Mouse (Mus musculus): ENCODE data around the gene Padi1. TPM values are rescaled to one million over a fixed set of nuclear protein-coding genes. Genes with fewer than 3 reads are reported as not detected.

Gene Padi1
- polyA plus RNA-seq, 1 experiment from 2014 or later, result 0.11 TPM

GRCm38 (mm10) chr4:140765936-140766335 is 79.6 kb downstream of the Padi1 start:
- DNase-seq (ENCODE audit: low spot score), result no peak
- no peak for ATAC-seq (replicated peaks; ENCODE audit: low FRiP score)
- H3K9ac ChIP-seq (ENCODE audit: low read depth, low read length), result no peak overlapping the region
- H3K27ac ChIP-seq (ENCODE audit: low read depth, low read length), result no peak overlapping the region
- H3K27me3 ChIP-seq (replicated peaks; ENCODE audit: control insufficient read depth, insufficient read depth, low read length), result no peaks in the 10 kb centered on the region
- no peak overlapping the region for H3K4me2 ChIP-seq
- H3K36me3 ChIP-seq (ENCODE audit: control insufficient read depth, insufficient read depth, low read length), result no peaks in the 10 kb centered on the region
- WGBS, result 46% methylated on average over 3 of the region's 3 CpGs
- H3K4me1 ChIP-seq (replicated peaks; ENCODE audit: control insufficient read depth, insufficient read depth, low read length), result peaks cover 6% of the 10 kb centered on the region
- H3K9me3 ChIP-seq (ENCODE audit: control insufficient read depth, low read length), result no peaks in the 10 kb centered on the region
- no peak overlapping the region for H3K4me3 ChIP-seq (ENCODE audit: low read depth, low read length)

GRCm38 (mm10) chr4:140763158-140763557 is 82.4 kb downstream of the Padi1 start:
- ATAC-seq (replicated peaks; ENCODE audit: low FRiP score), result no peak; the same call in 1 of the 2 replicates
- no peaks in the 10 kb centered on the region for H3K36me3 ChIP-seq (ENCODE audit: control insufficient read depth, insufficient read depth, low read length)

More at GRCm38 (mm10) chr4:140763158-140763557, 82.4 kb downstream of the Padi1 start:
- H3K27me3 ChIP-seq (replicated peaks; ENCODE audit: control insufficient read depth, insufficient read depth, low read length), result no peaks in the 10 kb centered on the region
- no peak overlapping the region for H3K27ac ChIP-seq (ENCODE audit: low read depth, low read length)
- H3K4me1 ChIP-seq (replicated peaks; ENCODE audit: control insufficient read depth, insufficient read depth, low read length), result no peaks in the 10 kb centered on the region; the same call in 1 of the 2 replicates
- DNase-seq (ENCODE audit: low spot score), result peak; percentile 67
- no peak overlapping the region for H3K9ac ChIP-seq (ENCODE audit: low read depth, low read length)
- no peak overlapping the region for H3K4me3 ChIP-seq (ENCODE audit: low read depth, low read length)
- no peaks in the 10 kb centered on the region for H3K9me3 ChIP-seq (ENCODE audit: control insufficient read depth, low read length)
- 12% methylated on average over 9 of the region's 9 CpGs for WGBS
- H3K4me2 ChIP-seq, result no peak overlapping the region

Other genes starting within 250 kb of the Padi1 start
- 5.0 and 6.7 TPM in 2 replicates for gene Arhgef10l, start 179.8 kb downstream of the Padi1 start, polyA plus RNA-seq (2014; fragmentation: Nextera tagmentation; extraction: Ambion mirVana)
- gene Rcc2, start 145.2 kb downstream of the Padi1 start, polyA plus RNA-seq (2014; fragmentation: Nextera tagmentation; extraction: Ambion mirVana), result 66.7 and 74.5 TPM in 2 replicates
- gene Padi6, start 103.1 kb downstream of the Padi1 start, polyA plus RNA-seq (2014; fragmentation: Nextera tagmentation; extraction: Ambion mirVana), result not detected in 2 replicates
- 0.32 and 0.34 TPM in 2 replicates for gene Padi4, start 71.5 kb downstream of the Padi1 start, polyA plus RNA-seq (2014; fragmentation: Nextera tagmentation; extraction: Ambion mirVana)
- gene Padi3, start 35.1 kb downstream of the Padi1 start, polyA plus RNA-seq (2014; fragmentation: Nextera tagmentation; extraction: Ambion mirVana), result 0.56 and 0.96 TPM in 2 replicates
- 2.4 and 2.8 TPM in 2 replicates for gene Padi2, start 60.6 kb upstream of the Padi1 start, polyA plus RNA-seq (2014; fragmentation: Nextera tagmentation; extraction: Ambion mirVana)
- gene Sdhb, start 115.4 kb upstream of the Padi1 start, polyA plus RNA-seq (2014; fragmentation: Nextera tagmentation; extraction: Ambion mirVana), result 339 and 355 TPM in 2 replicates
- 41.7 and 42.7 TPM in 2 replicates for gene Atp13a2, start 141.1 kb upstream of the Padi1 start, polyA plus RNA-seq (2014; fragmentation: Nextera tagmentation; extraction: Ambion mirVana)
- gene Mfap2, start 164.6 kb upstream of the Padi1 start, polyA plus RNA-seq (2014; fragmentation: Nextera tagmentation; extraction: Ambion mirVana), result 107 and 128 TPM in 2 replicates
- 5.0 and 6.0 TPM in 2 replicates for gene Crocc, start 214.8 kb upstream of the Padi1 start, polyA plus RNA-seq (2014; fragmentation: Nextera tagmentation; extraction: Ambion mirVana)
- gene Necap2, start 232.6 kb upstream of the Padi1 start, polyA plus RNA-seq (2014; fragmentation: Nextera tagmentation; extraction: Ambion mirVana), result 178 and 180 TPM in 2 replicates
- gene Spata21, start 242.6 kb upstream of the Padi1 start, polyA plus RNA-seq (2014; fragmentation: Nextera tagmentation; extraction: Ambion mirVana), result 0.19 TPM in 1 of 2 replicates, not detected in the other